ENCODE assay signal across 8 mouse cellular contexts in genomic region chr5:112941001-112941400, GRCm38 (mm10). TPM values are rescaled to one million over a fixed set of nuclear protein-coding genes. Genes with fewer than 3 reads are reported as not detected.
"Had no signal": no experiment of that assay in that cellular context is flagged by ENCODE, and none has a peak within 500 bp of the region (broad histone marks: within the 10 kb centered on the region; RNA-seq: fewer than 3 reads in every experiment).

No protein-coding gene starts in this region.

- DNase-seq: kidney, postnatal 14 days; left cerebral cortex, postnatal 4 days; lung, adult 18-20 months; retina, postnatal 1 day; right cerebral cortex, postnatal 4 days; thymus, adult 2 months; thymus, postnatal 25 days had no signal

RNA-seq across cellular contexts. Expression of gene Myo18b, which starts 44.8 kb away (rescaled TPM):
- total RNA-seq: megakaryocyte-erythroid progenitor cell, adult 5-6 weeks had no signal
